Mouse (Mus musculus) hindbrain, embryonic 10.5 days (tissue): Measurements from ENCODE around the gene Col15a1. TPM values are rescaled to one million over a fixed set of nuclear protein-coding genes. Genes with fewer than 3 reads are reported as not detected.

Source experiments
- DNase-seq: peaks from one replicate; pipeline ENCODE4 v3.0.0-alpha.2; 2017; ENCODE audit warnings: low spot score
- H3K27ac ChIP-seq: fragments of 300-500 bp; sonication (generic); 2 replicates; pipeline ENCODE4 v1.5.1; 2016; ENCODE audit warnings: mild to moderate bottlenecking, moderate library complexity
- H3K27me3 ChIP-seq: fragments of 300-500 bp; sonication (generic); 2 replicates; pipeline ENCODE4 v1.6.1; 2016; ENCODE audit warnings: mild to moderate bottlenecking; ENCODE audit not compliant: poor library complexity, insufficient read depth, severe bottlenecking
- H3K36me3 ChIP-seq: fragments of 300-500 bp; sonication (generic); 2 replicates; pipeline ENCODE4 v1.6.1; 2016; ENCODE audit warnings: mild to moderate bottlenecking, moderate library complexity
- H3K4me1 ChIP-seq: fragments of 300-500 bp; sonication (generic); replicated peaks from 2 replicates; pipeline ENCODE4 v1.6.1; 2016; ENCODE audit warnings: mild to moderate bottlenecking
- H3K4me3 ChIP-seq: fragments of 300-500 bp; sonication (generic); 2 replicates; pipeline ENCODE4 v1.5.1; 2016; ENCODE audit warnings: mild to moderate bottlenecking, moderate library complexity
- H3K9me3 ChIP-seq: fragments of 300-500 bp; sonication (generic); 2 replicates; pipeline ENCODE4 v1.6.1; 2016; ENCODE audit warnings: mild to moderate bottlenecking, moderate library complexity
- WGBS: fragments of 180-500 bp; shearing (Covaris S2); methylation state at CpG from one replicate; pipeline ENCODE4 v1.1.7; 2016; 5-methylcytosine and 5-hydroxymethylcytosine counted together
- polyA plus RNA-seq: library from polyadenylated mRNA; unstranded; fragments of >200 nt; fragmentation: Nextera tagmentation; extraction: Ambion mirVana; gene quantifications from 2 replicates; pipeline ENCODE4 v1.2.1, GENCODE M21; 2016

Gene Col15a1
- polyA plus RNA-seq, 1 experiment from 2014 or later = 4.7 TPM

DNA sequence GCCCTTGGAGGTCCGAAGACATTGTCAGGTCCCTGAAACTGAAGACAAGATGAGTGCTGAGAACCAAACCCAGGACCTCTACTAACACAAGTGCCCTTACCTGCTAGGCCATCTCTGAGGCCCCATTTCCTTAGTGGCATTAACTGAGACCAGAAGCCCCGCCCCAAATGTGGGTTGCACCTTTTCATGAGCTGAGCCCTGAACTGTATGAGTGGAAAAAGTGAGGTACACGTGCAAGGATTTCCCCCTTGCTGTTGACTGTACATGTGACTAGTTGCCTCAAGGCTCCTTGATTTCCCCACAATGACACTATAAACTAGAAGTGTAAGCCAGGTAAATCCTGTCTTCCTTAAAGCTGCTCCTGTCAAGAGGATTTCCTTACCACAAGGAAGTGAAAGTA lies 114.4 kb downstream of the Col15a1 start:
- no peak for DNase-seq
- 79% methylated on average over 3 of the region's 3 CpGs for WGBS
- Histone ChIP-seq H3K27me3 (no peaks in the 10 kb centered on the region), H3K4me1 (no peaks in the 10 kb centered on the region), H3K9me3 (no peaks in the 10 kb centered on the region), H3K27ac (no peak overlapping the region), H3K36me3 (no peaks in the 10 kb centered on the region), H3K4me3 (no peak overlapping the region)

DNA sequence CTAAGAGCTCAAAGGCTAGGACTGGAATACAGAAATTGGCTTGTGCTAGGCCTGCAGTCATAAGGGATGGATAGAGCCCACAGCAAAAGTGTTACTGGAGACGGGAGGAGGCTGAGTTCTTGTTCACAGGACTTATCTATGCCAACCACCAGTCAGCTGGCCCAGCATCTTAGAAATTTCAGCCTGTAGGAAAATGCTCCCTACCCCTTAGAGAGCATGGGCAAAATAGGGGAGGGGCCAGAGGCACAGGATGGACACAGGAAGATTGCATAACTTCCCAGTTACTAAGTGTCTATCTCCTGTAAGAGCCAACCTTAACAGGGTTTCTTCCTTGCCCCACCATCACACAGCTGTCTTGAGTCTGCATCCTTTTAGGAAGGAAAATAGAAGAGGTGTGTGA lies 116.2 kb downstream of the Col15a1 start:
- no peak for DNase-seq
- WGBS = 71% methylated on average over 1 of the region's 1 CpGs
- Histone ChIP-seq H3K9me3 (no peaks in the 10 kb centered on the region), H3K36me3 (no peaks in the 10 kb centered on the region), H3K27me3 (no peaks in the 10 kb centered on the region), H3K4me3 (no peak overlapping the region), H3K4me1 (no peaks in the 10 kb centered on the region), H3K27ac (no peak overlapping the region)

DNA sequence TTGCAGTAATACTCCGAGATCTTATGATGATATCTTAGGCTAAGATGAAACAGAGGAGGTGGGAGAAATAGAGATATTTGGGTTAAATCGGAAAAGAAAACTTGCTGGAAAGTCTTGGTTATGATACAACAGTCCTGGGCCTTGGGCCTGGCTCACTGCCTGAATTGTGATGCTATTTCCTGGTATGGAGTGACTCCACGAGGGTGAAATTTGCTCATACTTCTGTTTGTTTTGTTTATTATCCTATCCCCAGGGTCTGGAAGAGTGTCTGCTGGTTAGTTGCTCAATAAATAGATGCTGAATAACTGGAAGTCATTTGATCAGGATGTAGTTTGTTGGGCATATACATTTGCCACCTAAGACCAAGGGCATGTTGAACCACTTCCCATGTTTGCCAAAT lies 119.8 kb downstream of the Col15a1 start:
- H3K27ac ChIP-seq = no peak overlapping the region
- no peaks in the 10 kb centered on the region for H3K36me3 ChIP-seq
- no peak for DNase-seq
- H3K4me1 ChIP-seq = no peaks in the 10 kb centered on the region
- no peak overlapping the region for H3K4me3 ChIP-seq
- no peaks in the 10 kb centered on the region for H3K27me3 ChIP-seq
- WGBS = 89% methylated on average over 3 of the region's 3 CpGs
- H3K9me3 ChIP-seq = no peaks in the 10 kb centered on the region

DNA sequence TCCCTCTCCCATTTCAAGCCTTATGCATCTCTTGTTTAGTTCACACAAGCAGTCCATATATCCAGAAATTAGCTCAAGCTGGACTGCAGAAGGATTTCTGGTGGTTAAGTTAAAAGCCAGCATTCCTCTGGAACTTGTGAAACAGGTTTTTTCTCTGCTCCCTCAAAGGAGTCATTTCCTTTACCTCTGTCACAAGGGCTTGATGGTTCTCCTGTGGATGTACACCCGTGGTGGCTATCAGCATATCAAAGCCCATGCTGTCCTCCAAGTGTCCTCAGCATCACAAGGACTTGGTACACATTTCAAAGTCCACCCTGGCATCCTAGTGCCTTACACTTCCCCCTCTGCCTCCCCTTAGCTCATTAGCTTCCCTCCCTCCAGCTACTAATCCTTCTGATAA lies 121.3 kb downstream of the Col15a1 start:
- Histone ChIP-seq H3K9me3 (no peaks in the 10 kb centered on the region), H3K36me3 (no peaks in the 10 kb centered on the region), H3K27ac (no peak overlapping the region), H3K27me3 (no peaks in the 10 kb centered on the region), H3K4me3 (no peak overlapping the region), H3K4me1 (no peaks in the 10 kb centered on the region)
- WGBS = 14% methylated on average over 1 of the region's 1 CpGs
- DNase-seq = no peak

DNA sequence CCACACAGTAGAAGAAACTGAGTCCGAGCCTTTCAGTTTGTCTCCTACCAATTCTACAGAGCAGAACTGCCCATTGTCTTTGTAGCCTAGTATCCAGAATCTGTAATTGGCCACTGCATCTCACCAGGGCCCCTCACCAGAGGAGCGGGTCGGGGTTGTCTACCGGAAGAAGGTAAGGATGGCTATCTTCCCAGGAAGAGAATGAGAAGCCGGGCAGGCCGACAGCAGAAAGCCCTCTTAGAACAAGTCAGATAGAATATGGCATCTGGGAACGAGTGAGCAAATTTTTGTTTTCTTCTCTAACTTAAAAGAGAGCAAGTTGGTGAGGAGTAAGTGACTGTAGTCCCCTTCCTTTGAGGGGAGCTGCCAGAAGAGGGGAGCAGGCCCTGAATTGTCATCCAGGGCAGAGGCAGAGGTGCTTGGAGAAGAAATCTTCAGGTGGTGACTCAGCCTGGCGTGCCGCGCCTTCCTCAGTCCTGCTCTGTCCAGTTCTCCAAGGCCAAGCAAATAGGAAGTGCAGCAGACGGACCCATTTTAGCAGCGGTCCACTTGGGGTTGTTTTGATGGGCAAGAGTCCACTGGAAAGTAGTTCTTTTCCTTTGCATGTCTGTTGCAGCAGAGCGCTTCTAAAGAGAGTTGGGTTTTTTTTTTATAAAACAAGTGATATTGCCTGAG lies 122.6 kb downstream of the Col15a1 start:
- H3K9me3 ChIP-seq = no peaks in the 10 kb centered on the region
- no peaks in the 10 kb centered on the region for H3K4me1 ChIP-seq
- H3K27ac ChIP-seq = no peak overlapping the region
- H3K4me3 ChIP-seq = no peak overlapping the region
- WGBS = 93% methylated on average over 13 of the region's 13 CpGs
- H3K27me3 ChIP-seq = no peaks in the 10 kb centered on the region
- H3K36me3 ChIP-seq = no peaks in the 10 kb centered on the region
- no peak for DNase-seq

DNA sequence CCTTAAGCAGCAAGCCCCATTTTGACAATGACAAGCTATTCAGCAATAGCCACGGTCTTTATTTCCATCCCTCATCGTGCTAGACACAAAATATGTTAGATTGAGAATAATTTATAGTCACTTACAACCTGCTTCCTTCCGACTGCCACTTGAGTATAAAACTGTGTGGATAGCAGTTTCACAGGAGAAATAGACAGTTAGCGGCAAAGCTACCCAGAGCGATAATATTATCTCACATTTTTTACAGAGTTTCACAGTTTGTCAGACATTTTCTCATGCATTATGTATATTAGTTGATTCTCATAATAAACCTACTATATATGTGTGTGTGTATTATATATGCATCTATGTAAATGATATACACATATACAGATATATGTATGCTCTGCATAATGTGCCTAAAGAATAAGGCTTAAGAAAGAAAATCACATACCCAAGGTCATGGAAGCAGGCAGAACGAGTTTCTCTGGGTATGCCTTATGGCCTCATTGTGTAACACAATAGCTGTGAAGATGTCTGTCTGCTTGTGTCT lies 124.9 kb downstream of the Col15a1 start:
- Histone ChIP-seq H3K9me3 (no peaks in the 10 kb centered on the region), H3K4me1 (no peaks in the 10 kb centered on the region), H3K27ac (no peak overlapping the region), H3K27me3 (no peaks in the 10 kb centered on the region), H3K36me3 (no peaks in the 10 kb centered on the region), H3K4me3 (no peak overlapping the region)
- 90% methylated on average over 6 of the region's 6 CpGs for WGBS
- no peak for DNase-seq

DNA sequence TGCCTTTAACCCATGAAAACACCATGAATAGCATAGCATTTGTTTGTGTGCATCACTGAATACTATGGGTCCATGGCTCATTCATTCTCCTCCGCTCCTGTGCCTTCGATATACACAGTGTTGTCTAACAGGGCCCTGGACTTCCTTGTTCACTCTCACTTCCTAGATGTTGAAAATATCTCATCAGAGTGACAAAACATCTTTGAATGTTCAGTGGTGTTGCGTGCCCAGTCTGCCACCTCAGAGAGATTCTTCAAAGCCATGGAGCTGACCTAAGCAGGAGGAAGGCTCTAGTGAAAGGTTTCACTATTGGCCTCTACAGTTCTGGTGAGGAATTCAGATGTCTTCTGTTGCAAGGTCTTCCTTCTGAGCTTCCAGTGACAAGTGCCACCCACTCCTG lies 125.6 kb downstream of the Col15a1 start:
- H3K27me3 ChIP-seq = no peaks in the 10 kb centered on the region
- DNase-seq = no peak
- WGBS = 89% methylated on average over 3 of the region's 3 CpGs
- no peaks in the 10 kb centered on the region for H3K36me3 ChIP-seq
- H3K27ac ChIP-seq = no peak overlapping the region
- H3K4me3 ChIP-seq = no peak overlapping the region
- H3K4me1 ChIP-seq = no peaks in the 10 kb centered on the region
- H3K9me3 ChIP-seq = no peaks in the 10 kb centered on the region

DNA sequence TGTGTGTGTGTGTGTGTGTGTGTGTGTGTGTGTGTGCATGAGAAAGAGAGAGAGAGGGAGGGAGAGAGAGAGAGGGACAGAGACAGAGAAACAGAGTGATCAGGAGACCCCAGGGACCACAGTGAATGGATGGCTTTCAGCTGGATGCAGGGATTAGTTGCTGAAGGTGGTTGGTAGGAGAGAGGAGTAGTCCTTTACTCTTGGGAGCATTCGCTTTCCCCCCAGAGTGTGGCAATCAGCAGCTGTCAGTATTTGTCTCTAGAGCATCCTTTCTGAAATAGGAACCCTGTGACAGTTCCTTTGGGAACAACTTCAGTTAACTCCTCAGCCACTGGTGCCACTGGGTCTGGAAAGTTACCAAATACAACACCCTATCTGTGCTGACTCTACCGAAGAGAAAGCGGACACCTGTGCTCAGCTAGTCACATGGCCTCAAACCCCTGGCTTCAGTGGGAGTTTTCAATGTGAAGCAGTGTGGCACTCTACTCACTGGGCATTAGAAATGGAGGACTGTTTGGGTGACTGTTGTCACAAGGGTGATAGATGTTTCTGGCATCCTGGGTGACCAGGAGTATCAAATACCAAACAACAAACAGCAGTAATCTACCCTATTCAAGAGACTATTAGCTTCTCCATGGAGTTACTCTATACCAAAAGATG lies 129.1 kb downstream of the Col15a1 start:
- Histone ChIP-seq H3K36me3 (no peaks in the 10 kb centered on the region), H3K27me3 (no peaks in the 10 kb centered on the region), H3K9me3 (no peaks in the 10 kb centered on the region), H3K4me3 (no peak overlapping the region), H3K27ac (no peak overlapping the region), H3K4me1 (peaks cover 11% of the 10 kb centered on the region)
- WGBS = 80% methylated on average over 3 of the region's 3 CpGs
- no peak for DNase-seq

DNA sequence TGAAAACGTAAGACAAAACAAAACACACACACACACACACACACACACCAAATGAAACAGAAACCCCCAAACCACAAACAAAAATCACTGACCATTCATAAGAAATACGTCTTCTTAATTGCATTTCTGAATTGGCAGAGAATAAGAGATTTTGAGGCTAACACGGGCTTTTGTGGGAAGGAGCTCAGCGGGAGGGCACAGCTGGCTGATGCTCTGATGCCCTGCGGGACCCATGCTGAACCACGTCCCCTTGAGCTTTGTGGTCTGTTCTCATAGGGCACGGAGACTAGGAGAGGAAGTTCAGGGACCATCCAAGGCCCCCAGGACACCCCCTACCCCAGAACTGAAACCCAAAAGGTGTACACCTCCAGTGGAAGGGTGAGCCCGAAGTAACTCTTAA lies 134.7 kb downstream of the Col15a1 start:
- H3K9me3 ChIP-seq = no peaks in the 10 kb centered on the region
- H3K27me3 ChIP-seq = 0 out of 2 replicates have a peak, but pooled peaks cover under 1% of the 10 kb centered on the region
- H3K27ac ChIP-seq = no peak overlapping the region
- peaks cover 19% of the 10 kb centered on the region for H3K4me1 ChIP-seq
- H3K4me3 ChIP-seq = no peak overlapping the region
- H3K36me3 ChIP-seq = no peaks in the 10 kb centered on the region
- DNase-seq = no peak
- 37% methylated on average over 8 of the region's 8 CpGs for WGBS

DNA sequence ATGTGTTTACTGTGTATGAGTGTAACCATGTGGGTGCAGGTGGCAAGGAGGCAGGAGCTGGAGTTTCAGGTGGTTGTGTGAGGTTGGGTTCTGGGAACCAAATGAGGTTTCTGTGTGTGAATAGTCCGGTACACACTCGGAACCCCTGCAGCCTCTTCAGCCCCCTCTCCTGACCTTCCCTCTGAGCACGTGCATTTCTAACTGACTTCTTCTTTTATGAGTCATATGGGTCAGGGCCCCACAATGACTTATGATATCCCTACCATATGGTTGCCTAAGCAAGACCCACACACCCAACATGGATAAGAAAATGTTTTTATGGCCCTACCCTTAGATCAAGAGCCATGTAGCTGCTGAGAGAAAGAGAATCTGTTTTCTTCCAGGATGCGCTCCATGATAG lies 139.1 kb downstream of the Col15a1 start:
- Histone ChIP-seq H3K9me3 (no peaks in the 10 kb centered on the region), H3K27ac (no peak overlapping the region), H3K27me3 (peaks cover 25% of the 10 kb centered on the region), H3K36me3 (no peaks in the 10 kb centered on the region), H3K4me3 (no peak overlapping the region), H3K4me1 (peaks cover 31% of the 10 kb centered on the region)
- DNase-seq = no peak
- WGBS = 74% methylated on average over 4 of the region's 4 CpGs

DNA sequence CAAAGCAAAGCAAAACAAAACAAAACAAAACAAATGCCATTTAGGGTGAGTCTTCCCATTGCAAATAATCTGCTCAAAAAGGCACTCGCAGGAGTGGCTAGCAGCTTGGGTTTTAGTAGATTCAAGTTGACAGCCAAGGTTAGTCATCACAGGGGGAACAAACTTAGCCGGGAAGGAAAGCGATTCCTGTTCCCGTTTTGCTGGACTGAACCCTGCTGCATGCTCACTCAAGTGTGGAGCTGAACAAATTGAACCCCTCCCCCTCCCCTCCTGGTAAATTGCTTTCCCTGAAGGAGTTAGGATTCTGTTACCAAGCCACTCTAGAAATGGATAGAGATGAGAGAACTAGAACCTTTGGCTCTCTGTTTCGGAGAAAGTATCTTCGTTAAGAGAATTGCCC lies 141.8 kb downstream of the Col15a1 start:
- H3K9me3 ChIP-seq = no peaks in the 10 kb centered on the region
- peaks cover 31% of the 10 kb centered on the region for H3K4me1 ChIP-seq
- no peak overlapping the region for H3K27ac ChIP-seq
- H3K4me3 ChIP-seq = no peak overlapping the region; the same call in 1 of the 2 replicates
- H3K36me3 ChIP-seq = no peaks in the 10 kb centered on the region
- H3K27me3 ChIP-seq = peaks cover 25% of the 10 kb centered on the region
- WGBS = 32% methylated on average over 6 of the region's 6 CpGs
- DNase-seq = peak; percentile 29

DNA sequence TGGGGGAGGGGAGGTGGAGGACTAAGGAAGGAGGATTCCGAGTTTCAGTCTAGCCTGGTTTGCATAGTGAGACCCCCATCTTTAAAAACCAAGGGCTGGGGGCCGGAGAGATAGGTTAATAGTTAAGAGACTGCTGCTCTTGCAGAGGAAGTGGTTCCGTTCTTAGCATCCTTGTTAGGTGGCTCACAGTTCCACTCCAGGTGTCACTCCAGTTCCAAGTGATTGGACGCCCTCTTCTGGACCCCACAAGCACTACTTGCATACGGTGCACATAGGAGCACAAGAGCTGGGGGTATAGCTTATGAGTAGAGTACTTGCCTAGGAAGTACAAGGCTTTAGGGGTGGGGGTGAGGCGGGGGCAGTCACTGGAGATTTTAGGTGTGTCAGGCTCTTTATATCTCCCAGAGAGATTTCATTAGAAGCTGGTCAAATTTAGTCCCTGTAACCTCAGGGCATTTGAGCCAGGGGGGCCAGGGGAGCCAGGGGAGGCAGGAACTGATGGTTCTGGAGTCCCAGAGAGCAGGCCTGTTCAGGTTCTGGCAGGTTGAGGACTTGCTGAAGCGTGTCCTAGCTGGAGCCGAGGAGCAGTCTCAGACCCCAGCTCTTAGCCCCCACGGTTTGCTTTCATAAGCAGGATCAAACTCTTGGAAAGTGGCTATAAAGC lies 143.6 kb downstream of the Col15a1 start:
- Histone ChIP-seq H3K4me3 (peak overlapping the region; percentile 93), H3K27me3 (peaks cover 25% of the 10 kb centered on the region), H3K27ac (peak overlapping the region; percentile 99), H3K36me3 (no peaks in the 10 kb centered on the region), H3K4me1 (peaks cover 47% of the 10 kb centered on the region), H3K9me3 (no peaks in the 10 kb centered on the region)
- peak; percentile 61 for DNase-seq
- WGBS = 15% methylated on average over 9 of the region's 9 CpGs

DNA sequence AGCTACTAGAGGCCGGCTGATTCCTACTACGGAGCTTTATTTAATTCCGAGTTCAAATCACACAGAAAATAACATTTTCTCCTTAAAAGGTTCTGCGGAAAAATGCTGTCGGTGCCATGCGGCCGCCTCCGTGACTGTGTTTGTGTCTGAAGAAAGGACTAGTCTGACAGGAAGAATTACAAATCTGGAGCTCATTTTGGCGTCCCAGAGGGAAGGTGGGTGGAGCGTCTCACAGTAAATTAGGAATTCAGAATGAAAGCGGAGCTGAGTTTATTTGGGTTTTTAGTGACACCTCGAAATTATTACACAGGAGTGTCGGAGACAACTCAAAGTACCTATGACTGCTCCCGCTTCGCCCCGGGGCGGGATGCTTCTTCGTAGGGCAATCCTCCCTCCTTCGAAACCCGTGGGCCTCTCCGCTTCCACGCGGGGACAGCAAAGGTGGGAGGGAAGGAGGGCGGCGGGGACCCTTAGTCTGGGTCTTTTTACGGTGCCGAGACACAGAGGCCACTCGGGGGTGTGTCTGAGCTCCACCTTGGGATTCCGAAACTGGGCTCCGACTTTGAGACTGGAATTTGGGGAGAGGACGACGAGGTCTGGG lies 144.2 kb downstream of the Col15a1 start:
- no peaks in the 10 kb centered on the region for H3K9me3 ChIP-seq
- H3K4me1 ChIP-seq = peaks cover 47% of the 10 kb centered on the region
- DNase-seq = peak; percentile 55
- peaks cover 25% of the 10 kb centered on the region for H3K27me3 ChIP-seq
- no peaks in the 10 kb centered on the region for H3K36me3 ChIP-seq
- peak overlapping the region; percentile 93 for H3K4me3 ChIP-seq
- WGBS = under 1% methylated on average over 32 of the region's 32 CpGs
- H3K27ac ChIP-seq = peak overlapping the region; percentile 99
